Mouse (Mus musculus) liver, embryonic 14.5 days (tissue): ENCODE measurements around the gene Mat2b.

ENCODE experiments used
- CTCF ChIP-seq: IDR thresholded peaks from 2 replicates; pipeline ENCODE4 v1.5.1; 2016; ENCODE audit warnings: antibody characterized with exemption, low read depth, control low read depth
- EP300 ChIP-seq: IDR thresholded peaks from 2 replicates; pipeline ENCODE4 v1.6.1; 2016; ENCODE audit warnings: antibody characterized with exemption, low read depth

DNA sequence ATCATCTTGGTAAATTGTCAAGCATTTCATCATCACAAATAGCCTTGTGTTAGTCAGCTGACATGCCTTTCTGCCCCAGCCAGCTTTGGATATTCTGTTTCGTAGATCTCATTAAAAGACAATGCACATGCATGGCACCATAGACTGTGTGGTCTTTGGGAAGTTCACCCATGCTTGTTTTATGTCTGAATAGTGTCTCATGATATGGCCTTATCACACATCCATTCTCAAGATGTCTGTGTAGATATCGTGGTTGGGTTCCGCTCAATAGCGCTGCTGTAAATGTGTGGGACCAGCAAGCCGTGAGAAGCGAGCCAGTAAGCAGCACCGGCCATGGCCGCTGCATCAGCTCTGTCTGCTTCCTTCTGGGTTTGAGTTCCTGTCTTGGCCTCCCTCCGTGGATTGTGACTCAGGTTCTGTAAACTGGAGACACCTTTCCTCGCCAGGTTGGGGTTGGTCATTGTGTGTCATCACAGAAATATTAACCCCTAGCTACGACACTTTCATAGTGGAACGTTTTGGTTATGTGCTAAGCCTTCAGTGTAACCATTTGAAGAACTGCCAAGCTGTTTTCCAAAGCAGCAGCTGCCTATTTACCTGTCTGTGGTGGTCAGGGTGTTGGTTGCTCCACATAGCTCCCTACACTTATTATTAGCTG is 46.7 kb upstream of the Mat2b start:
- TF ChIP-seq EP300 = no peak
- TF ChIP-seq CTCF = no peak
